Mouse (Mus musculus) heart, embryonic 13.5 days (tissue): ENCODE measurements around the gene Zfp91. TPM values are rescaled to one million over a fixed set of nuclear protein-coding genes. Genes with fewer than 3 reads are reported as not detected.

Experiments
- ATAC-seq: fragments of 200-750 bp; cut with Nextera tagmentation; 2 replicates; pipeline ENCODE4 v1.8.0; 2017; ENCODE audit warnings: moderate TSS enrichment; ENCODE audit not compliant: insufficient number of reproducible peaks, low FRiP score, low TSS enrichment; ENCODE audit errors: extremely low read depth
- H3K27ac ChIP-seq: fragments of 300-500 bp; sonication (generic); replicated peaks from 2 replicates; pipeline ENCODE4 v1.5.1; 2015; ENCODE audit warnings: moderate library complexity, mild to moderate bottlenecking, inconsistent platforms
- H3K27me3 ChIP-seq: fragments of 300-500 bp; sonication (generic); replicated peaks from 2 replicates; pipeline ENCODE4 v1.6.1; 2015; ENCODE audit warnings: mild to moderate bottlenecking, inconsistent platforms
- H3K36me3 ChIP-seq: fragments of 300-500 bp; sonication (generic); 2 replicates; pipeline ENCODE4 v1.6.1; 2015; ENCODE audit warnings: mild to moderate bottlenecking, inconsistent platforms
- H3K4me1 ChIP-seq: fragments of 300-500 bp; sonication (generic); 2 replicates; pipeline ENCODE4 v1.6.1; 2015; ENCODE audit warnings: inconsistent platforms
- H3K4me2 ChIP-seq: fragments of 300-500 bp; sonication (generic); 2 replicates; pipeline ENCODE4 v1.6.1; 2015; ENCODE audit warnings: inconsistent platforms, mild to moderate bottlenecking, moderate library complexity
- H3K4me3 ChIP-seq: fragments of 300-500 bp; sonication (generic); 2 replicates; pipeline ENCODE4 v1.5.1; 2015; ENCODE audit warnings: moderate library complexity, mild to moderate bottlenecking, inconsistent platforms
- H3K9ac ChIP-seq: fragments of 300-500 bp; sonication (generic); 2 replicates; pipeline ENCODE4 v1.6.1; 2015; ENCODE audit warnings: inconsistent platforms, mild to moderate bottlenecking, moderate library complexity
- H3K9me3 ChIP-seq: fragments of 300-500 bp; sonication (generic); 2 replicates; pipeline ENCODE4 v1.6.1; 2016; ENCODE audit warnings: inconsistent platforms
- whole genome bisulfite sequencing: fragments of 180-500 bp; shearing (Covaris S2); methylation state at CpG from one replicate; pipeline ENCODE4 v1.1.7; 2015; ENCODE audit warnings: mixed read lengths; 5-methylcytosine and 5-hydroxymethylcytosine counted together
- polyA plus RNA-seq: library from polyadenylated mRNA; unstranded; fragments of >200 nt; fragmentation: Nextera tagmentation; extraction: Ambion mirVana; gene quantifications from 2 replicates; pipeline ENCODE4 v1.2.1, GENCODE M21; 2015

Gene Zfp91
- 10.0 and 10.4 TPM in 2 replicates for polyA plus RNA-seq

DNA sequence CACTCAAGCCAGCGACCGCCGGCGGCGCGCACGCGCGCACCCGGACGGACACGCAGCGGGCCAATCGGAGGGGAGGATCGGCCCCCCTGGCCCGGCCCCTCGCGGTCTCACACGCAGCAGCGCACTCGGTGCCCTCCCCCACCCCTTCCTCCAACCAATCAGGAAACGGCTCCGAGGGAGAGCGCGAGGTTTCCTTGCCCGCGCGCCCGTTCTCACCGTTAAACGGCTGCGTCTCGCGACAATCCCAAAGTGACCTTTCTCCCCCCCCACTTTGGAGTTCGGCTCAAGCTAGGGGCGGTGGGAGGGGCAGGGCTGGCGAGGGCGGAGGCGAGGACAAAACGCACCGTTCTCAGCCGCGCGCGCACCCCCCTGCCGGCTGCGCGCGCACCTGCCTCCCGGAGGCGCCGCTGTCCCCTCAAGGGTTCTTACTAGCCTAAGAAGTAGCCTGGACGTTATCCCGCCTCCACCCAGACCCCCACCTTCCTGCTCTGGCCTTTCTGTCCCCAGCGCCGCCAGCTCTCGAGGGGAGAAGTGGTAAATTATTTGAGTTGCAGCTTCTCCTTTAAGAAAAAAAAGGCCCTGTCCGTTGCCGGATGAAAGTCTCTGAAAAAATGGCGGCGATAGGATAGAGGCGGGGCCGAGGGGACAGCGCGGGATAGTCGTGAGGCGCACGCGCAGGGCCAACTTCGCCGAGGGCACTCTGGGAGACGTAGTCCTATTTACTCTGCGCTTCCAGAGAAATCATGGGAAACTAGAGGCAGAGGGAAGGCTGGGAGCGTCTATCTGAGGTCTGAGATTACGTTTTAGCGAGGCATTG, at the start of gene Zfp91, which contains the start of gene Lpxn:
Gene Zfp91 (minus strand): TSS at position 616 of the 817 bp plus-strand sequence.
Gene Lpxn (plus strand): TSS at position 683 of the 817 bp plus-strand sequence.
- H3K36me3 ChIP-seq, result no peaks in the 10 kb centered on the region
- H3K4me2 ChIP-seq, result peak within 1 kb of the TSS; percentile 89
- H3K27me3 ChIP-seq, result no peaks in the 10 kb centered on the region; the same call in 1 of the 2 replicates
- WGBS, result under 1% methylated on average over 54 of the region's 76 CpGs
- peak within 1 kb of the TSS; percentile 100 for H3K27ac ChIP-seq
- peak within 1 kb of the TSS; percentile 96 for H3K4me3 ChIP-seq
- no peaks in the 10 kb centered on the region for H3K9me3 ChIP-seq
- H3K9ac ChIP-seq, result peak within 1 kb of the TSS; percentile 100
- ATAC-seq, result peak; percentile 90
- H3K4me1 ChIP-seq, result peaks cover 19% of the 10 kb centered on the region

DNA sequence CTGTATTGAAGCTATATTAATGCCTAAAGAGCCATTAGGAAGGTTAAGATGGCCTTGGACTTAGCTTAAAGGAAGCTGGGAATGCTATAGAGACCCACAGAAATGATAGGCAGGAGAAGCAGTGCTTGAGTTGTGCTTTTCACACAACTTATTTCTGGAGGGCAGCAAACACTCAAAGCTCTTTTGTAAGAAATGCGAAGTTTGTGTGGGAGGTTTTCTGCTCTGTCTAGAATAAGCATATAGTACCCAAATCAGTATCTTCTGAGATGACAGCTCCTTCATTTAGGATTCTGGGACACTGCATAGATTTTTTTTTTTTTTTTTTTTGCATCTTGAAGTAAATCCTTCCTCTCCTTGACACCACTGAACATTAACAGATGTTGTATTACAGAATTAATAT, 42.6 kb upstream of the Zfp91 start:
- WGBS, result 76% methylated on average over 1 of the region's 1 CpGs
- Histone ChIP-seq H3K36me3 (no peaks in the 10 kb centered on the region), H3K4me1 (no peaks in the 10 kb centered on the region), H3K4me3 (no peak overlapping the region), H3K9me3 (no peaks in the 10 kb centered on the region), H3K9ac (no peak overlapping the region), H3K27me3 (no peaks in the 10 kb centered on the region), H3K27ac (no peak overlapping the region), H3K4me2 (no peak overlapping the region)
- ATAC-seq, result no peak

GRCm38 (mm10) chr19:12833625-12834024, 37.7 kb upstream of the Zfp91 start:
- WGBS, result 63% methylated on average over 3 of the region's 3 CpGs
- H3K4me3 ChIP-seq, result no peak overlapping the region
- no peaks in the 10 kb centered on the region for H3K27me3 ChIP-seq
- H3K4me2 ChIP-seq, result no peak overlapping the region
- no peak overlapping the region for H3K9ac ChIP-seq
- no peaks in the 10 kb centered on the region for H3K36me3 ChIP-seq
- H3K4me1 ChIP-seq, result no peaks in the 10 kb centered on the region
- no peaks in the 10 kb centered on the region for H3K9me3 ChIP-seq
- no peak overlapping the region for H3K27ac ChIP-seq
- ATAC-seq, result no peak

- H3K4me1 ChIP-seq, result no peaks in the 10 kb centered on the region
- no peaks in the 10 kb centered on the region for H3K36me3 ChIP-seq
- ATAC-seq, result no peak
- H3K4me2 ChIP-seq, result no peak overlapping the region
- H3K27me3 ChIP-seq, result no peaks in the 10 kb centered on the region
- H3K9me3 ChIP-seq, result no peaks in the 10 kb centered on the region
- no peak overlapping the region for H3K9ac ChIP-seq
- H3K4me3 ChIP-seq, result no peak overlapping the region
- H3K27ac ChIP-seq, result no peak overlapping the region
- 57% methylated on average over 1 of the region's 1 CpGs for WGBS
Observed at GRCm38 (mm10) chr19:12831559-12831958, 35.6 kb upstream of the Zfp91 start.

DNA sequence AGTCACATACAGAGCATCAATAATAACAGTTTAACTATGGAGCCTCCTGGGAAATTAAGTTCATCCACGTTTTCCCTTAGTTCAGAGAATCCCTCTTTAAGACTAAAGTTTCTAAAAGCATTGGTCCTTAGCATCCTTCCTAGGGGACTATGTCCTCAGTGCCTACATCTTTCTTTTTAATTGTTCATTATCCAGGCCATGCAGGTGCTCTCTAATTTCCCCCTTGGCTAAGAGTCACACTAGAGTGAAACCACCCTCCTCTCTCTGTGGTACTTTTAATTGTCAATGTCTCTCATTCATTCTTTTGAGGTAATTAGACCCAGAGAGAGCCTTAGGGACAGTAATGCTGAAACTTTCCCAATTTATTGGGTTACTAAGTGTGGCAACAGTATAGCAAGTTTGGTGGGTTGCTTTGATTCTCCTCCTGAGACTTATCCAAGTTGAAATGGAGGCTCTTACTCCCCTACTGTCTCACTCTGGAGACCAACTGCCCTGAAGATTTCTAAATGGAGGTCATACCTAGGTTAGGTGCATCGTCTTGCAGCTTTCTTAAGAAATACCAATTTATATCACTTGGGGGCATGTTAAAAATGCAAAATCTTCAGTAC, 35.0 kb upstream of the Zfp91 start:
- Histone ChIP-seq H3K9me3 (no peaks in the 10 kb centered on the region), H3K27ac (no peak overlapping the region), H3K9ac (no peak overlapping the region), H3K27me3 (no peaks in the 10 kb centered on the region), H3K4me3 (no peak overlapping the region), H3K4me1 (no peaks in the 10 kb centered on the region), H3K4me2 (no peak overlapping the region), H3K36me3 (no peaks in the 10 kb centered on the region)
- ATAC-seq, result no peak
- 65% methylated on average over 2 of the region's 2 CpGs for WGBS

- no peaks in the 10 kb centered on the region for H3K36me3 ChIP-seq
- 63% methylated on average over 4 of the region's 4 CpGs for WGBS
- no peak overlapping the region for H3K4me3 ChIP-seq
- H3K4me2 ChIP-seq, result no peak overlapping the region
- H3K9me3 ChIP-seq, result no peaks in the 10 kb centered on the region
- no peak overlapping the region for H3K27ac ChIP-seq
- H3K4me1 ChIP-seq, result no peaks in the 10 kb centered on the region
- no peak for ATAC-seq
- no peaks in the 10 kb centered on the region for H3K27me3 ChIP-seq
- H3K9ac ChIP-seq, result no peak overlapping the region
Observed at GRCm38 (mm10) chr19:12824549-12824948, 28.6 kb upstream of the Zfp91 start.

GRCm38 (mm10) chr19:12820383-12820782, 24.5 kb upstream of the Zfp91 start:
- ATAC-seq, result no peak
- Histone ChIP-seq H3K4me2 (no peak overlapping the region), H3K36me3 (no peaks in the 10 kb centered on the region), H3K27ac (no peak overlapping the region), H3K4me3 (no peak overlapping the region), H3K4me1 (no peaks in the 10 kb centered on the region), H3K9ac (no peak overlapping the region), H3K9me3 (no peaks in the 10 kb centered on the region), H3K27me3 (no peaks in the 10 kb centered on the region)
- 25% methylated on average over 4 of the region's 4 CpGs for WGBS

DNA sequence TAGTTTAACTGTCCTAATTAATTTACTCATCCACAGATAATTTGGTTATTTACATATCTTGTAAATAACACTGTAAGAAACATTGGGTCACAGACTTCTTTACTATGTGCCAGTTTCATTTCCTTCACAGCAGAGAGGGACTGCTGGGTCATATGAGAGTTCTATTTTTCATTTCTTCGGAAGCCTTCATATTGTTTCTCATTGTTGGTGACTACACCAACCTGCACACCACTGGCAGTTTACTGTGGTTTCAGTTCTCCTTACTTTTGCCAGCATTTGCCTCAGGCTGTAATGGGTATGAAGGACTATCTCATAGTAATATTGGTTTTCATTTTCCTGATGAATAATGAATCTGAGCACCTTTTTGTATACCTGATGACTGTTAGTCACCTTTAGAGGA, 22.6 kb upstream of the Zfp91 start:
- H3K9ac ChIP-seq, result no peak overlapping the region
- H3K36me3 ChIP-seq, result no peaks in the 10 kb centered on the region
- WGBS, result 79% methylated on average over 1 of the region's 1 CpGs
- H3K4me3 ChIP-seq, result no peak overlapping the region
- no peak overlapping the region for H3K27ac ChIP-seq
- no peaks in the 10 kb centered on the region for H3K4me1 ChIP-seq
- no peaks in the 10 kb centered on the region for H3K9me3 ChIP-seq
- no peak for ATAC-seq
- no peaks in the 10 kb centered on the region for H3K27me3 ChIP-seq
- H3K4me2 ChIP-seq, result no peak overlapping the region

DNA sequence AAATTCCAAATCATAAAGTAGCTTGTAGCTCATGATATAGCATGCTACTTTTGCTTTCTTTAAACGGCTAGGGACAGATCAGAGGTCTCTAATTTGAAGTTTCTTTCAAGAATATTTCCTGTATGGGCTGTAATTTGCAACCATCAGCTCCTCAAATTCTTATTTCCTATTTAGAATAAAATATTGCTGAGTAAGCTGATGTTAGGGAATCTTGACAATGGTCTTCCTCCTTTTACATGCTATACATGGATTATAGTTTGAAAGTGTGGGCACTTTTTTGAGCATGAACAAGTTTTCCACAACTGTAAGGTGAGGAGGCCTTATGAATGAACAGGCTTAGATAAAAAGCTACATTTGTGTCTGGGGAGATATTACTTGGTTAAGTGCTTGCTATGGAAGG, 18.0 kb upstream of the Zfp91 start:
- H3K27ac ChIP-seq, result no peak overlapping the region
- H3K9me3 ChIP-seq, result no peaks in the 10 kb centered on the region
- H3K4me1 ChIP-seq, result no peaks in the 10 kb centered on the region
- H3K4me2 ChIP-seq, result no peak overlapping the region
- H3K36me3 ChIP-seq, result no peaks in the 10 kb centered on the region
- no peak overlapping the region for H3K9ac ChIP-seq
- H3K27me3 ChIP-seq, result no peaks in the 10 kb centered on the region
- 64% methylated on average over 1 of the region's 1 CpGs for WGBS
- no peak for ATAC-seq
- no peak overlapping the region for H3K4me3 ChIP-seq

- H3K27ac ChIP-seq, result no peak overlapping the region
- H3K36me3 ChIP-seq, result no peaks in the 10 kb centered on the region
Observed at GRCm38 (mm10) chr19:12812644-12813364, 16.9 kb upstream of the Zfp91 start.

GRCm38 (mm10) chr19:12806214-12806613, 10.3 kb upstream of the Zfp91 start:
- no peaks in the 10 kb centered on the region for H3K27me3 ChIP-seq
- H3K4me1 ChIP-seq, result no peaks in the 10 kb centered on the region
- ATAC-seq, result no peak
- no peaks in the 10 kb centered on the region for H3K36me3 ChIP-seq
- no peak overlapping the region for H3K9ac ChIP-seq
- 66% methylated on average over 2 of the region's 2 CpGs for WGBS
- no peak overlapping the region for H3K27ac ChIP-seq
- H3K4me3 ChIP-seq, result no peak overlapping the region
- H3K4me2 ChIP-seq, result no peak overlapping the region
- no peaks in the 10 kb centered on the region for H3K9me3 ChIP-seq

More at GRCm38 (mm10) chr19:12812644-12813364, 16.9 kb upstream of the Zfp91 start:
- Histone ChIP-seq H3K4me3 (no peak overlapping the region), H3K4me2 (no peak overlapping the region), H3K9ac (no peak overlapping the region), H3K27me3 (no peaks in the 10 kb centered on the region), H3K9me3 (no peaks in the 10 kb centered on the region), H3K4me1 (no peaks in the 10 kb centered on the region)
- 53% methylated on average over 1 of the region's 1 CpGs for WGBS
- no peak for ATAC-seq
